Mouse (Mus musculus): Measurements from ENCODE around the gene Pih1d3. TPM values are rescaled to one million over a fixed set of nuclear protein-coding genes. Genes with fewer than 3 reads are reported as not detected.

Pih1d3 gene
- not detected for polyA plus RNA-seq (2017; shearing (Covaris generic))

DNA sequence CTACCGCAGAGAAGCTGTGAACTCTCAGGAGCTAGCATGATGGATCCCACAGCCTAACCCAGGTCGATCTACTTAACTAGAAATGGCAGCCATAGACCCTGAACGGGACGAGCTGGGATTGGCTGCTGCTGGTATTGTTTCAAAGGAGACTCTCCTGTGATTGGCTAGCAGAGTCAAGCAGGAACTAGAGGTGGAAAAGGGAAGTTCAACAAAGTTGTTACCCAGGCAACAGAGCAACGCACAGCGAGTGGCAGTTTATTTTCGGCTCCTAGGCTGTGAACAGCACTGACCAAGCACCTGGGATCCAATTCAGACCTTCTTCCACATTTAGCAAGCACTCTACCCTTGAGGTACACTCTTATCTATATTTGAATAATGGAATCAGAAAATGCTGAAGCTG is at the start of gene Pih1d3, which contains the start of gene 4931428L18Rik:
TSS of gene Pih1d3 (plus strand) at position 275 of the 400 bp plus-strand sequence.
TSS of gene 4931428L18Rik (minus strand) at position 121 of the 400 bp plus-strand sequence.

GRCm38 (mm10) chr1:31176101-31176500 is 46.5 kb upstream of the Pih1d3 start, which contains the start of gene Lgsn:
Gene Lgsn (plus strand): TSS chr1:31176401.

Other genes starting within 250 kb of the Pih1d3 start
- gene AC153137.1, start 244.9 kb upstream of the Pih1d3 start, polyA plus RNA-seq (2017; shearing (Covaris generic)), result not detected
- not detected for gene Lgsn, start 46.4 kb upstream of the Pih1d3 start, polyA plus RNA-seq (2017; shearing (Covaris generic))
- not detected for gene 4931428L18Rik, start 154 bp upstream of the Pih1d3 start, polyA plus RNA-seq (2017; shearing (Covaris generic))